Mouse (Mus musculus) heart, postnatal 0 days (tissue): ENCODE data around the gene Ssbp3.

Source experiments
- CTCF ChIP-seq: IDR thresholded peaks from 2 replicates; pipeline ENCODE4 v1.5.1; 2016; ENCODE audit warnings: antibody characterized with exemption, control low read depth, low read depth
- EP300 ChIP-seq: IDR thresholded peaks from 2 replicates; pipeline ENCODE4 v1.6.1; 2016; ENCODE audit warnings: antibody characterized with exemption, low read depth

DNA sequence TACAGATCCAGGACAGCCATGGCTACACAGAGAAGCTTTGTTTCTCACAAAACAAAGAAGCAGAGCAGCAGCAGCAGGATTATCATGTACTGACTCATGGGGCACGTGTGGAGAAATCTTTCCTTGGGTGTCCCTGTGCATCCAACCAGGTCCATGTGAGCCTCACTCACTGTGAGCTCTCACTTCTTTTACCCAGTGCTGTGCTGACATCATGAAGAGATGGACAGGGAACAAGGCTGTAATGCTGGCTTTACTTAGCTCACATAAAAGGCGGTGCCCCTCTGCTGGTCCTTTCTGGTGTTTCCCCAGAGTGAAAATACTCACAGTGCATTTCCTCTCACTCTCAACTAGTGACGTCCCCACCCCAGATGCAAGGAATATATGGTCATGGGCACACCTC is 111.0 kb downstream of the Ssbp3 start:
- TF ChIP-seq CTCF, result no peak
- TF ChIP-seq EP300, result no peak
